Mouse (Mus musculus) retina, embryonic 14.5 days (tissue): ENCODE measurements at regions not wholly inside any gene's neighbourhood (a gene's known extent, or its start where the extent isn't known, plus 50 kb on each side); places are given as distances from the start of the nearest gene placed in this dataset.

Experiments
- DNase-seq: peaks from one replicate; pipeline ENCODE4 v3.0.0-alpha.2; 2015; ENCODE audit warnings: low spot score

GRCm38 (mm10) chr4:78970751-78971150 lies 759.0 kb upstream of the Ptprd start:
- no peak for DNase-seq

- no peak for DNase-seq
Observed at GRCm38 (mm10) chr4:78943561-78943960, 731.8 kb upstream of the Ptprd start.

- peak; percentile 22 for DNase-seq
Observed at GRCm38 (mm10) chr4:78927144-78927543, 715.4 kb upstream of the Ptprd start.

- DNase-seq, result no peak
Observed at GRCm38 (mm10) chr4:78924086-78924485, 712.3 kb upstream of the Ptprd start.
